Mouse (Mus musculus) kidney, embryonic 16.5 days (tissue): Measurements from ENCODE around the gene Lhb. TPM values are rescaled to one million over a fixed set of nuclear protein-coding genes. Genes with fewer than 3 reads are reported as not detected.

ENCODE experiments used
- ATAC-seq: fragments of 200-750 bp; cut with Nextera tagmentation; 2 replicates; pipeline ENCODE4 v1.8.0; 2017; ENCODE audit warnings: moderate TSS enrichment; ENCODE audit not compliant: low FRiP score, low TSS enrichment
- H3K27ac ChIP-seq: fragments of 300-500 bp; sonication (generic); 2 replicates; pipeline ENCODE4 v1.5.1; 2014; ENCODE audit warnings: low read length
- H3K27me3 ChIP-seq: fragments of 300-500 bp; sonication (generic); 2 replicates; pipeline ENCODE4 v1.6.1; 2014; ENCODE audit warnings: low read length, control low read depth, mixed read lengths; ENCODE audit not compliant: insufficient read depth
- H3K36me3 ChIP-seq: fragments of 300-500 bp; sonication (generic); 2 replicates; pipeline ENCODE4 v1.6.1; 2014; ENCODE audit warnings: low read length, control low read depth, mixed read lengths; ENCODE audit not compliant: insufficient read depth
- H3K4me1 ChIP-seq: fragments of 300-500 bp; sonication (generic); 2 replicates; pipeline ENCODE4 v1.6.1; 2014; ENCODE audit warnings: low read length, control low read depth, mixed read lengths; ENCODE audit not compliant: insufficient read depth
- H3K4me2 ChIP-seq: fragments of 300-500 bp; sonication (generic); replicated peaks from 2 replicates; pipeline ENCODE4 v1.6.1; 2014; ENCODE audit warnings: low read depth, low read length
- H3K4me3 ChIP-seq: fragments of 300-500 bp; sonication (generic); 2 replicates; pipeline ENCODE4 v1.5.1; 2014; ENCODE audit warnings: mild to moderate bottlenecking, low read length
- H3K9ac ChIP-seq: fragments of 300-500 bp; sonication (generic); replicated peaks from 2 replicates; pipeline ENCODE4 v1.6.1; 2014; ENCODE audit warnings: low read length
- H3K9me3 ChIP-seq: fragments of 300-500 bp; sonication (generic); 2 replicates; pipeline ENCODE4 v1.6.1; 2016; ENCODE audit warnings: low read length, control low read depth
- WGBS: fragments of 180-500 bp; shearing (Covaris S2); extraction: QIAGEN DNeasy Blood & Tissue Kit; methylation state at CpG from one replicate; pipeline ENCODE4 v1.1.7; 2014; 5-methylcytosine and 5-hydroxymethylcytosine counted together
- microRNA-seq: library from miRNA; unstranded; fragments of <30 nt; microRNA quantifications from one replicate; pipeline ENCODE4, GENCODE M21; 2016
- polyA plus RNA-seq: library from polyadenylated mRNA; unstranded; fragments of >200 nt; fragmentation: Nextera tagmentation; extraction: Ambion mirVana; gene quantifications from 2 replicates; pipeline ENCODE4 v1.2.1, GENCODE M21; 2015

Lhb gene
- polyA plus RNA-seq, 1 experiment from 2014 or later = not detected

GRCm38 (mm10) chr7:45467090-45467670, 46.6 kb downstream of the Lhb start:
- H3K36me3 ChIP-seq = peaks cover 18% of the 10 kb centered on the region
- H3K4me2 ChIP-seq = peak overlapping the region; percentile 87
- H3K27ac ChIP-seq = no peak overlapping the region
- ATAC-seq = peak; percentile 23; the same call in 1 of the 2 replicates
- no peaks in the 10 kb centered on the region for H3K27me3 ChIP-seq
- H3K9me3 ChIP-seq = no peaks in the 10 kb centered on the region
- peaks cover 17% of the 10 kb centered on the region for H3K4me1 ChIP-seq
- H3K4me3 ChIP-seq = peak overlapping the region; percentile 92
- peak overlapping the region; percentile 67 for H3K9ac ChIP-seq
- 37% methylated on average over 7 of the region's 7 CpGs for WGBS

- Histone ChIP-seq H3K9ac (no peak overlapping the region; the same call in 1 of the 2 replicates), H3K36me3 (no peaks in the 10 kb centered on the region), H3K9me3 (no peaks in the 10 kb centered on the region), H3K4me2 (no peak overlapping the region), H3K4me1 (peaks cover 12% of the 10 kb centered on the region), H3K27me3 (no peaks in the 10 kb centered on the region), H3K27ac (no peak overlapping the region), H3K4me3 (no peak overlapping the region)
- no peak for ATAC-seq
- 5% methylated on average over 3 of the region's 3 CpGs for WGBS
Measured at GRCm38 (mm10) chr7:45470869-45471268, 50.2 kb downstream of the Lhb start.

Small RNA genes lying within 50 kb of the gene (microRNA-seq; reads per million reads assigned to microRNA genes)
- 0.47 reads per million for gene Gm22133

Other genes starting within 250 kb of the Lhb start
- gene Gfy, start 241.3 kb upstream of the Lhb start, polyA plus RNA-seq = not detected in 2 replicates
- not detected in 2 replicates for gene Pth2, start 239.8 kb upstream of the Lhb start, polyA plus RNA-seq
- gene Ccdc155, start 215.9 kb upstream of the Lhb start, polyA plus RNA-seq = 0.85 and 0.86 TPM in 2 replicates
- gene Dkkl1, start 208.7 kb upstream of the Lhb start, polyA plus RNA-seq = 0.78 TPM in 1 of 2 replicates, not detected in the other
- gene Tead2, start 205.1 kb upstream of the Lhb start, polyA plus RNA-seq = 195 and 203 TPM in 2 replicates
- 1.0 and 1.1 TPM in 2 replicates for gene Cd37, start 181.7 kb upstream of the Lhb start, polyA plus RNA-seq
- 0.28 and 0.30 TPM in 2 replicates for gene Slc6a16, start 179.7 kb upstream of the Lhb start, polyA plus RNA-seq
- gene Slc6a21, start 143.3 kb upstream of the Lhb start, polyA plus RNA-seq = not detected in 2 replicates
- 22.3 and 23.6 TPM in 2 replicates for gene Trpm4, start 87.0 kb upstream of the Lhb start, polyA plus RNA-seq
- gene Hrc, start 85.5 kb upstream of the Lhb start, polyA plus RNA-seq = 1.7 and 1.8 TPM in 2 replicates
- 5.1 and 6.3 TPM in 2 replicates for gene Ppfia3, start 53.8 kb upstream of the Lhb start, polyA plus RNA-seq
- gene Lin7b, start 50.2 kb upstream of the Lhb start, polyA plus RNA-seq = 1.7 and 1.9 TPM in 2 replicates
- 211 and 227 TPM in 2 replicates for gene Snrnp70, start 25.1 kb upstream of the Lhb start, polyA plus RNA-seq
- gene Kcna7, start 15.2 kb upstream of the Lhb start, polyA plus RNA-seq = not detected in 2 replicates
- gene Ntf5, start 7.1 kb upstream of the Lhb start, polyA plus RNA-seq = 1.5 and 1.6 TPM in 2 replicates
- 51.1 and 51.7 TPM in 2 replicates for gene Gys1, start 14.0 kb downstream of the Lhb start, polyA plus RNA-seq
- 164 and 173 TPM in 2 replicates for gene Ruvbl2, start 17.3 kb downstream of the Lhb start, polyA plus RNA-seq
- 5,149 and 5,628 TPM in 2 replicates for gene Ftl1, start 39.1 kb downstream of the Lhb start, polyA plus RNA-seq
- gene Bax, start 46.1 kb downstream of the Lhb start, polyA plus RNA-seq = 172 and 182 TPM in 2 replicates
- 0.80 and 1.1 TPM in 2 replicates for gene Tulp2, start 61.1 kb downstream of the Lhb start, polyA plus RNA-seq
- not detected in 2 replicates for gene Gm45808, start 66.0 kb downstream of the Lhb start, polyA plus RNA-seq
- 2.4 and 3.3 TPM in 2 replicates for gene Dhdh, start 68.0 kb downstream of the Lhb start, polyA plus RNA-seq
- gene Nucb1, start 89.6 kb downstream of the Lhb start, polyA plus RNA-seq = 295 and 299 TPM in 2 replicates
- 24.3 and 24.8 TPM in 2 replicates for gene Ppp1r15a, start 105.4 kb downstream of the Lhb start, polyA plus RNA-seq
- 4.4 and 5.3 TPM in 2 replicates for gene Plekha4, start 105.5 kb downstream of the Lhb start, polyA plus RNA-seq
- gene Hsd17b14, start 134.1 kb downstream of the Lhb start, polyA plus RNA-seq = 13.5 and 15.5 TPM in 2 replicates
- gene Bcat2, start 149.3 kb downstream of the Lhb start, polyA plus RNA-seq = 87.9 and 93.2 TPM in 2 replicates
- gene Fgf21, start 194.7 kb downstream of the Lhb start, polyA plus RNA-seq = not detected in 2 replicates
- gene Fut1, start 196.5 kb downstream of the Lhb start, polyA plus RNA-seq = 0.27 and 0.32 TPM in 2 replicates
- 0.13 and 0.14 TPM in 2 replicates for gene Izumo1, start 201.0 kb downstream of the Lhb start, polyA plus RNA-seq
- gene Rasip1, start 206.7 kb downstream of the Lhb start, polyA plus RNA-seq = 11.6 and 13.0 TPM in 2 replicates
- 8.0 and 9.0 TPM in 2 replicates for gene Mamstr, start 219.2 kb downstream of the Lhb start, polyA plus RNA-seq
- 0.32 and 0.57 TPM in 2 replicates for gene Fut2, start 245.6 kb downstream of the Lhb start, polyA plus RNA-seq